9 mouse cellular contexts compared by ENCODE assay signal in genomic region chr11:76352861-76353558, GRCm38 (mm10). TPM values are rescaled to one million over a fixed set of nuclear protein-coding genes. Genes with fewer than 3 reads are reported as not detected.
A peak's percentile ranks its signal among the peaks of the same experiment; 100 is the strongest.
DNase-seq lines count a peak whose midpoint lies in the region; ATAC-seq lines count a peak whose summit lies in the region.
"Had no signal": no experiment of that assay in that cellular context is flagged by ENCODE, and none has a peak within 500 bp of the region (broad histone marks: within the 10 kb centered on the region; RNA-seq: fewer than 3 reads in every experiment).

No protein-coding gene starts in this region.

- H3K27me3 ChIP-seq in forebrain, embryonic 10.5 days (ENCODE audit: poor library complexity, severe bottlenecking) = no peaks in the 10 kb centered on the region
- H3K27me3 ChIP-seq in forebrain, embryonic 16.5 days (replicated peaks; ENCODE audit: control insufficient read depth, insufficient read depth, low read length) = no peaks in the 10 kb centered on the region
- H3K27me3 ChIP-seq in kidney, embryonic 16.5 days (ENCODE audit: insufficient read depth, low read length) = no peaks in the 10 kb centered on the region
- H3K27me3 ChIP-seq in hindbrain, embryonic 13.5 days = no peaks in the 10 kb centered on the region

- no peak for ATAC-seq in forebrain, embryonic 16.5 days
- ATAC-seq in kidney, embryonic 16.5 days (ENCODE audit: low FRiP score, low TSS enrichment) = no peak
- no peak for ATAC-seq in hindbrain, embryonic 13.5 days (ENCODE audit: low FRiP score)

- no peak overlapping the region for H3K9ac ChIP-seq in forebrain, embryonic 16.5 days (replicated peaks; ENCODE audit: low read depth, low read length)
- no peak overlapping the region for H3K9ac ChIP-seq in kidney, embryonic 16.5 days (replicated peaks; ENCODE audit: low read length)
- H3K9ac ChIP-seq in hindbrain, embryonic 13.5 days = no peak overlapping the region; the same call in 1 of the 2 replicates

- DNase-seq in forebrain, embryonic 10.5 days (ENCODE audit: extremely low spot score, low spot score) = no peak
- no peak for DNase-seq in kidney, adult 8-10 months
- DNase-seq in retina, embryonic 14.5 days (ENCODE audit: low spot score) = peak; percentile 64
- no peak for DNase-seq in thymus, postnatal 10 days (ENCODE audit: low spot score in 2 of 2)
- DNase-seq in spleen, adult 12 weeks (ENCODE audit: low spot score) = no peak

- H3K9me3 ChIP-seq in forebrain, embryonic 10.5 days = no peaks in the 10 kb centered on the region
- no peaks in the 10 kb centered on the region for H3K9me3 ChIP-seq in forebrain, embryonic 16.5 days (ENCODE audit: control insufficient read depth, low read length)
- no peaks in the 10 kb centered on the region for H3K9me3 ChIP-seq in kidney, embryonic 16.5 days (ENCODE audit: low read length)
- H3K9me3 ChIP-seq in hindbrain, embryonic 13.5 days = no peaks in the 10 kb centered on the region

- peaks cover 99% of the 10 kb centered on the region for H3K4me1 ChIP-seq in forebrain, embryonic 10.5 days
- H3K4me1 ChIP-seq in forebrain, embryonic 16.5 days (replicated peaks; ENCODE audit: control insufficient read depth, insufficient read depth, low read length) = peaks cover 33% of the 10 kb centered on the region
- peaks cover 84% of the 10 kb centered on the region for H3K4me1 ChIP-seq in kidney, embryonic 16.5 days (ENCODE audit: insufficient read depth, low read length)
- H3K4me1 ChIP-seq in hindbrain, embryonic 13.5 days (replicated peaks) = peaks cover 84% of the 10 kb centered on the region

- 56% methylated on average over 16 of the region's 16 CpGs for WGBS in forebrain, embryonic 10.5 days
- 43% methylated on average over 16 of the region's 16 CpGs for WGBS in forebrain, embryonic 16.5 days
- 50% methylated on average over 16 of the region's 16 CpGs for WGBS in kidney, embryonic 16.5 days
- WGBS in hindbrain, embryonic 13.5 days = 39% methylated on average over 16 of the region's 16 CpGs

- H3K4me2 ChIP-seq in forebrain, embryonic 16.5 days (ENCODE audit: low read length) = no peak overlapping the region
- no peak overlapping the region for H3K4me2 ChIP-seq in kidney, embryonic 16.5 days (replicated peaks; ENCODE audit: low read depth, low read length)
- no peak overlapping the region for H3K4me2 ChIP-seq in hindbrain, embryonic 13.5 days

- no peak overlapping the region for H3K4me3 ChIP-seq in forebrain, embryonic 10.5 days
- no peak overlapping the region for H3K4me3 ChIP-seq in forebrain, embryonic 16.5 days (replicated peaks; ENCODE audit: low read length)
- no peak overlapping the region for H3K4me3 ChIP-seq in kidney, embryonic 16.5 days (ENCODE audit: low read length)
- H3K4me3 ChIP-seq in hindbrain, embryonic 13.5 days = no peak overlapping the region

- H3K36me3 ChIP-seq in forebrain, embryonic 10.5 days (replicated peaks) = peaks cover 15% of the 10 kb centered on the region
- H3K36me3 ChIP-seq in forebrain, embryonic 16.5 days (ENCODE audit: control insufficient read depth, insufficient read depth) = no peaks in the 10 kb centered on the region
- no peaks in the 10 kb centered on the region for H3K36me3 ChIP-seq in kidney, embryonic 16.5 days (ENCODE audit: insufficient read depth, low read length)
- H3K36me3 ChIP-seq in hindbrain, embryonic 13.5 days = no peaks in the 10 kb centered on the region

- peak overlapping the region; percentile 78 for H3K27ac ChIP-seq in forebrain, embryonic 10.5 days
- H3K27ac ChIP-seq in forebrain, embryonic 16.5 days (ENCODE audit: low read length) = no peak overlapping the region
- peak overlapping the region; percentile 66 for H3K27ac ChIP-seq in kidney, embryonic 16.5 days (ENCODE audit: low read length)
- H3K27ac ChIP-seq in hindbrain, embryonic 13.5 days = peak overlapping the region; percentile 52
- H3K27ac ChIP-seq: macrophage had no signal

RNA-seq across cellular contexts. Expression of gene Nxn, which starts 45.9 kb away (rescaled TPM):
- polyA plus RNA-seq in forebrain, embryonic 10.5 days (2016; fragmentation: Nextera tagmentation; extraction: Ambion mirVana) = 55.4 and 62.3 TPM in 2 replicates
- polyA plus RNA-seq in forebrain, embryonic 16.5 days (2015; fragmentation: Nextera tagmentation; extraction: Ambion mirVana) = 14.5 and 15.6 TPM in 2 replicates
- 26.9 and 29.5 TPM in 2 replicates for polyA plus RNA-seq in kidney, embryonic 16.5 days (2015; fragmentation: Nextera tagmentation; extraction: Ambion mirVana)
- 30.4 and 35.6 TPM in 2 replicates for polyA plus RNA-seq in hindbrain, embryonic 13.5 days (2015; fragmentation: Nextera tagmentation; extraction: Ambion mirVana)

RNA-seq across cellular contexts. Expression of gene Timm22, which starts 53.7 kb away (rescaled TPM):
- 127 and 128 TPM in 2 replicates for polyA plus RNA-seq in forebrain, embryonic 10.5 days (2016; fragmentation: Nextera tagmentation; extraction: Ambion mirVana)
- 94.0 and 101 TPM in 2 replicates for polyA plus RNA-seq in forebrain, embryonic 16.5 days (2015; fragmentation: Nextera tagmentation; extraction: Ambion mirVana)
- 106 and 112 TPM in 2 replicates for polyA plus RNA-seq in kidney, embryonic 16.5 days (2015; fragmentation: Nextera tagmentation; extraction: Ambion mirVana)
- polyA plus RNA-seq in hindbrain, embryonic 13.5 days (2015; fragmentation: Nextera tagmentation; extraction: Ambion mirVana) = 116 and 119 TPM in 2 replicates
